Comparison of ENCODE assay signal across 14 mouse cellular contexts in the genomic region with DNA sequence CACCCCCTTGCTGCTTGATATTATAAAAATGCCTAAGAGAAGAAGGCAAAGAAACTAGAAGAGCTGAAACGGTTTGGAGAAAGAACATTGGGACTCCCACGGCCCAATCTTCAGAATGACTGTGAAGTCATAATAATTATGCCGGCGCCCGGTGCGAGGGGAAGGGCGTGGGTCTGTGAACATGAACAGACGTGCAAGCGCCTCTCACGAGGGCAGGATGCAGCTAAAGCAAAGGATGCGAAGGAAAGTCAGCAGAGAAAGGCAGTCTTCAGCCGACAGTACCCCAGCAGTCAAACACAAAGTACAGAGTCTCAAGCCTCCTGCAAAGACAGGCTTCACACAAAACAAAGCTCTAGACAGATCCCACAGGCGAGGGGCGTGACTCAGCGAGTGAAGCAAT. TPM values are rescaled to one million over a fixed set of nuclear protein-coding genes. Genes with fewer than 3 reads are reported as not detected.
DNase-seq lines count a peak whose midpoint lies in the region; ATAC-seq lines count a peak whose summit lies in the region.
"Had no signal": no experiment of that assay in that cellular context is flagged by ENCODE, and none has a peak within 500 bp of the region (broad histone marks: within the 10 kb centered on the region; RNA-seq: fewer than 3 reads in every experiment).

No protein-coding gene starts in this region.

- 60% methylated on average over 15 of the region's 15 CpGs for WGBS in hindbrain, embryonic 16.5 days
- 72% methylated on average over 15 of the region's 15 CpGs for WGBS in hindbrain, embryonic 12.5 days
- 83% methylated on average over 15 of the region's 15 CpGs for WGBS in midbrain, embryonic 10.5 days
- WGBS in midbrain, embryonic 13.5 days: 69% methylated on average over 15 of the region's 15 CpGs
- WGBS in embryonic facial prominence, embryonic 10.5 days: 89% methylated on average over 15 of the region's 15 CpGs

- H3K36me3 ChIP-seq in hindbrain, embryonic 16.5 days (ENCODE audit: control insufficient read depth, insufficient read depth, low read length): no peaks in the 10 kb centered on the region
- no peaks in the 10 kb centered on the region for H3K36me3 ChIP-seq in hindbrain, embryonic 12.5 days
- H3K36me3 ChIP-seq in midbrain, embryonic 10.5 days: no peaks in the 10 kb centered on the region
- no peaks in the 10 kb centered on the region for H3K36me3 ChIP-seq in midbrain, embryonic 13.5 days
- H3K36me3 ChIP-seq in embryonic facial prominence, embryonic 10.5 days (replicated peaks): no peaks in the 10 kb centered on the region

- DNase-seq in midbrain, embryonic 10.5 days (ENCODE audit: low spot score): no peak
- no peak for DNase-seq in embryonic facial prominence, embryonic 10.5 days (ENCODE audit: low spot score)
- no peak for DNase-seq in gastrocnemius, postnatal 14 days
- no peak for DNase-seq in cerebellum, adult 9-11 months
- DNase-seq: adrenal gland, adult 2 months; heart, postnatal 4 days; right cerebral cortex, postnatal 14 days had no signal

- no peak overlapping the region for H3K9ac ChIP-seq in hindbrain, embryonic 16.5 days (ENCODE audit: low read depth, low read length)
- H3K9ac ChIP-seq in hindbrain, embryonic 12.5 days: no peak overlapping the region
- no peak overlapping the region for H3K9ac ChIP-seq in midbrain, embryonic 13.5 days (replicated peaks)

- H3K4me3 ChIP-seq in hindbrain, embryonic 16.5 days (ENCODE audit: low read length): no peak overlapping the region
- H3K4me3 ChIP-seq in hindbrain, embryonic 12.5 days: no peak overlapping the region
- no peak overlapping the region for H3K4me3 ChIP-seq in midbrain, embryonic 10.5 days
- no peak overlapping the region for H3K4me3 ChIP-seq in midbrain, embryonic 13.5 days (replicated peaks)
- no peak overlapping the region for H3K4me3 ChIP-seq in embryonic facial prominence, embryonic 10.5 days

- H3K27me3 ChIP-seq in hindbrain, embryonic 16.5 days (replicated peaks; ENCODE audit: control insufficient read depth, insufficient read depth, low read length): no peaks in the 10 kb centered on the region
- no peaks in the 10 kb centered on the region for H3K27me3 ChIP-seq in hindbrain, embryonic 12.5 days
- H3K27me3 ChIP-seq in midbrain, embryonic 10.5 days (ENCODE audit: low read depth, poor library complexity, severe bottlenecking): no peaks in the 10 kb centered on the region
- H3K27me3 ChIP-seq in midbrain, embryonic 13.5 days: no peaks in the 10 kb centered on the region
- no peaks in the 10 kb centered on the region for H3K27me3 ChIP-seq in embryonic facial prominence, embryonic 10.5 days (replicated peaks; ENCODE audit: low read depth, poor library complexity, severe bottlenecking)
- H3K27me3 ChIP-seq: Patski had no signal

- peaks cover 49% of the 10 kb centered on the region for H3K4me1 ChIP-seq in hindbrain, embryonic 16.5 days (ENCODE audit: control insufficient read depth, insufficient read depth, low read depth, low read length)
- peaks cover 70% of the 10 kb centered on the region for H3K4me1 ChIP-seq in hindbrain, embryonic 12.5 days
- peaks cover 89% of the 10 kb centered on the region for H3K4me1 ChIP-seq in midbrain, embryonic 10.5 days
- peaks cover 64% of the 10 kb centered on the region for H3K4me1 ChIP-seq in midbrain, embryonic 13.5 days (replicated peaks)
- H3K4me1 ChIP-seq in embryonic facial prominence, embryonic 10.5 days: peaks cover 80% of the 10 kb centered on the region

- no peak for ATAC-seq in hindbrain, embryonic 16.5 days
- no peak for ATAC-seq in hindbrain, embryonic 12.5 days (ENCODE audit: low FRiP score)
- no peak for ATAC-seq in midbrain, embryonic 13.5 days
- ATAC-seq in CD4-positive, CD25-positive, alpha-beta regulatory T cell, adult 4 months: peak; percentile 63
- ATAC-seq: lung, postnatal 0 days; Patski had no signal

- H3K27ac ChIP-seq in hindbrain, embryonic 16.5 days (ENCODE audit: low read depth, low read length): peak overlapping the region; percentile 5; the same call in 1 of the 2 replicates
- no peak overlapping the region for H3K27ac ChIP-seq in hindbrain, embryonic 12.5 days
- H3K27ac ChIP-seq in midbrain, embryonic 10.5 days (replicated peaks): peak overlapping the region; percentile 89
- no peak overlapping the region for H3K27ac ChIP-seq in midbrain, embryonic 13.5 days
- peak overlapping the region; percentile 80; the same call in 1 of the 2 replicates for H3K27ac ChIP-seq in embryonic facial prominence, embryonic 10.5 days (replicated peaks)

- intact Hi-C loops in gastrocnemius, postnatal 14 days (cut with DNase I; ENCODE audit: low total_unique reads): no loop called here

- H3K4me2 ChIP-seq in hindbrain, embryonic 16.5 days (ENCODE audit: low read length): no peak overlapping the region
- H3K4me2 ChIP-seq in hindbrain, embryonic 12.5 days (replicated peaks): no peak overlapping the region
- no peak overlapping the region for H3K4me2 ChIP-seq in midbrain, embryonic 13.5 days (replicated peaks)
- H3K4me2 ChIP-seq: heart, embryonic 11.5 days had no signal

- no peaks in the 10 kb centered on the region for H3K9me3 ChIP-seq in hindbrain, embryonic 16.5 days (ENCODE audit: control insufficient read depth, low read length)
- H3K9me3 ChIP-seq in hindbrain, embryonic 12.5 days (replicated peaks): no peaks in the 10 kb centered on the region
- H3K9me3 ChIP-seq in midbrain, embryonic 10.5 days (replicated peaks): no peaks in the 10 kb centered on the region
- H3K9me3 ChIP-seq in midbrain, embryonic 13.5 days: no peaks in the 10 kb centered on the region
- no peaks in the 10 kb centered on the region for H3K9me3 ChIP-seq in embryonic facial prominence, embryonic 10.5 days

RNA-seq across cellular contexts. Expression of a gene that starts 49.1 kb away (rescaled TPM):
- polyA plus RNA-seq in hindbrain, embryonic 16.5 days (2015; fragmentation: Nextera tagmentation; extraction: Ambion mirVana): 27.3 and 32.5 TPM in 2 replicates
- 40.8 and 43.8 TPM in 2 replicates for polyA plus RNA-seq in hindbrain, embryonic 12.5 days (2016; fragmentation: Nextera tagmentation; extraction: Ambion mirVana)
- 32.3 and 33.7 TPM in 2 replicates for polyA plus RNA-seq in midbrain, embryonic 10.5 days (2016; fragmentation: Nextera tagmentation; extraction: Ambion mirVana)
- 17.7 and 21.1 TPM in 2 replicates for polyA plus RNA-seq in midbrain, embryonic 13.5 days (2015; fragmentation: Nextera tagmentation; extraction: Ambion mirVana)
- polyA plus RNA-seq in CD4-positive, CD25-positive, alpha-beta regulatory T cell, adult 4 months (2017; shearing (Covaris generic)): 10 to 100 TPM; 25.0 to 25.2 TPM
- polyA plus RNA-seq in embryonic facial prominence, embryonic 10.5 days (2016; fragmentation: Nextera tagmentation; extraction: Ambion mirVana): 32.6 and 35.2 TPM in 2 replicates
- total RNA-seq in gastrocnemius, postnatal 14 days (2021): 10 to 100 TPM in 1 of 2 experiments, 1 to 10 TPM in 1; 7.4 to 11.5 TPM

Comparison
In these comparisons a context has a peak if more than half of its experiments do, and no peak if none do; other contexts are left out.
1. H3K27ac ChIP-seq: peak in hindbrain, embryonic 16.5 days (single experiment), midbrain, embryonic 10.5 days (single experiment) and embryonic facial prominence, embryonic 10.5 days (single experiment); none in hindbrain, embryonic 12.5 days (single experiment) and midbrain, embryonic 13.5 days (single experiment).